Mouse (Mus musculus) hindbrain, embryonic 14.5 days (tissue): ENCODE data around the gene Tmem176b. TPM values are rescaled to one million over a fixed set of nuclear protein-coding genes. Genes with fewer than 3 reads are reported as not detected.
"Not testable (repeated sequence)": the region's sequence is repeated elsewhere in the genome, so short reads cannot be mapped to it uniquely, and the experiment has no call there.

ENCODE experiments used
- ATAC-seq: fragments of 200-750 bp; cut with Nextera tagmentation; 2 replicates; pipeline ENCODE4 v1.8.0; 2017; ENCODE audit warnings: moderate number of reproducible peaks, mild to moderate bottlenecking, moderate TSS enrichment, moderate library complexity; ENCODE audit not compliant: low FRiP score
- DNase-seq: peaks from one replicate; pipeline ENCODE4 v3.0.0-alpha.2; 2015; ENCODE audit warnings: low spot score
- H3K27ac ChIP-seq: fragments of 300-500 bp; sonication (generic); 2 replicates; pipeline ENCODE4 v1.5.1; 2014; ENCODE audit warnings: mild to moderate bottlenecking, moderate library complexity
- H3K27me3 ChIP-seq: fragments of 300-500 bp; sonication (generic); 2 replicates; pipeline ENCODE4 v1.6.1; 2014; ENCODE audit warnings: mild to moderate bottlenecking, low read length, mixed read lengths; ENCODE audit not compliant: control insufficient read depth, insufficient read depth
- H3K36me3 ChIP-seq: fragments of 300-500 bp; sonication (generic); replicated peaks from 2 replicates; pipeline ENCODE4 v1.6.1; 2014; ENCODE audit not compliant: control insufficient read depth, insufficient read depth
- H3K4me1 ChIP-seq: fragments of 300-500 bp; sonication (generic); replicated peaks from 2 replicates; pipeline ENCODE4 v1.6.1; 2014; ENCODE audit warnings: antibody characterized with exemption, low read length, mixed read lengths; ENCODE audit not compliant: control insufficient read depth, insufficient read depth
- H3K4me2 ChIP-seq: fragments of 300-500 bp; sonication (generic); replicated peaks from 2 replicates; pipeline ENCODE4 v1.6.1; 2014; ENCODE audit warnings: mild to moderate bottlenecking, moderate library complexity
- H3K4me3 ChIP-seq: fragments of 300-500 bp; sonication (generic); replicated peaks from 2 replicates; pipeline ENCODE4 v1.5.1; 2014; ENCODE audit warnings: mild to moderate bottlenecking, low read length
- H3K9ac ChIP-seq: fragments of 300-500 bp; sonication (generic); 2 replicates; pipeline ENCODE4 v1.6.1; 2014
- H3K9me3 ChIP-seq: fragments of 300-500 bp; sonication (generic); 2 replicates; pipeline ENCODE4 v1.6.1; 2016; ENCODE audit warnings: low read length; ENCODE audit not compliant: control insufficient read depth
- whole genome bisulfite sequencing: fragments of 180-500 bp; shearing (Covaris S2); extraction: QIAGEN DNeasy Blood & Tissue Kit; methylation state at CpG from one replicate; pipeline ENCODE4 v1.1.7; 2014; 5-methylcytosine and 5-hydroxymethylcytosine counted together
- polyA plus RNA-seq: library from polyadenylated mRNA; unstranded; fragments of >200 nt; fragmentation: Nextera tagmentation; extraction: Ambion mirVana; gene quantifications from 2 replicates; pipeline ENCODE4 v1.2.1, GENCODE M21; 2014

The Tmem176b gene
- polyA plus RNA-seq = 115 and 123 TPM in 2 replicates

DNA sequence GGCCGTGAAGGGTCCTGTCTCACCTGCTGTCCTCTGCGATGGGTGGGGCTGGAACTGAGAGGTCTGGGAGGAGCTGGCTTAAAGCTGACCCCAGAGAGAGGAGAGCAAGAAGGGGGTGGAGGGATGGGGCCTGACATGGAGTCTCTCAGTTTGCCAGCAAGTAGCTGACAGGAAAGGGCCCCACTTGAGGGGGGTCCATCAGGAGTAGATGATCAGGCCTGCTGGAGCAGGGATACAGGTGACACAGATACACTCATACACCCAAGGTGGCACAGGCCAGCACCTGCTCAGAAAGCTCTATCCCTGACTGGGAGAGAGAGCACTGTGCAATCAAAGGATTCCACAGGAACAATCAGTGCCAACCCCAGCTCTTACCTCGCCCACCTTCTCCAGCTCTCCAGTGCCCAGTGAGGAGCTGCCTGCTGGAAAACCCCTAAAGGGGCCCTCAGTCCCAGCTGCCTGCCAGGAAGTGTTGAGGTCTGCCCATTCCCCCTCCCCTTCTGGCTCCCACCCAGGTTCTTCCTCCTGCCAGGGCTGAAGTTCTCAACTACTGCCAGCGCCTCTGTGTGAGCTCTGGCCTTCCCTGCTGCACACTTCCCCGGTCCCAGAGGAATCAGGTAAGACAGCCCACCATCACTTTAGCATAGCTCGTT, at the start of gene Tmem176b:
Gene Tmem176b, minus strand, starts transcription at position 524 of the 653 bp plus-strand sequence.
- DNase-seq (peak; percentile 86), ATAC-seq (peak; percentile 92)
- peaks cover 3% of the 10 kb centered on the region; the same call in 1 of the 2 replicates for H3K36me3 ChIP-seq
- H3K4me2 ChIP-seq = peak within 1 kb of the TSS; percentile 52
- H3K4me3 ChIP-seq = peak within 1 kb of the TSS; percentile 30
- no peaks in the 10 kb centered on the region for H3K27me3 ChIP-seq
- H3K27ac ChIP-seq = peak within 1 kb of the TSS; percentile 77
- peak within 1 kb of the TSS; percentile 53 for H3K9ac ChIP-seq
- peaks cover 28% of the 10 kb centered on the region for H3K4me1 ChIP-seq
- 15% methylated on average over 6 of the region's 6 CpGs for WGBS
- no peaks in the 10 kb centered on the region for H3K9me3 ChIP-seq

- Histone ChIP-seq H3K4me2 (no peak overlapping the region), H3K36me3 (no peaks in the 10 kb centered on the region), H3K4me3 (no peak overlapping the region), H3K27me3 (no peaks in the 10 kb centered on the region), H3K4me1 (no peaks in the 10 kb centered on the region), H3K9me3 (no peaks in the 10 kb centered on the region), H3K9ac (no peak overlapping the region), H3K27ac (no peak overlapping the region)
- ATAC-seq (no peak), DNase-seq (no peak)
- WGBS = 41% methylated on average over 5 of the region's 5 CpGs
Measured at GRCm38 (mm10) chr6:48876510-48877135, 35.3 kb upstream of the Tmem176b start.

DNA sequence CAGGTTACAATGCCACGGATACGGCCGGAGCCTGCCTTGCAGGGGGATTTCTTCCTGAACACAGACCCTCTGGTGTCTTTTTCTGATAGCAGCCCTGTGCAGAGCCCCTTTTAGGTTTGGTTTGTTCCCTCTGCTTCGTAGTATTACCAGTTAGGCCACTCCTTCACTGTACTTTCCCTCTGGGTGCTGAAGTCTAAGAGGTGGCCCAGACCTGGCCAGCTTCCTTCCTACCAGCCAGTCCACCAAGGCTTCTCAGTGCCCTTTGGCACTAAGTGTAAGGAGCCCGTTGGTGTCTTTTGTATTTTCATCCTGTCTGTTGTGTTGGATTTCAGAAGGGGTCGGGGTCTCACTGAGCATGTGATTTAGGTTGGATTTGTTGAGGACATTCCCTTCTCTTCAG, 34.2 kb upstream of the Tmem176b start:
- DNase-seq (no peak), ATAC-seq (no peak)
- H3K4me1 ChIP-seq = no peaks in the 10 kb centered on the region
- H3K9me3 ChIP-seq = no peaks in the 10 kb centered on the region
- no peaks in the 10 kb centered on the region for H3K36me3 ChIP-seq
- H3K4me2 ChIP-seq = no peak overlapping the region
- no peaks in the 10 kb centered on the region for H3K27me3 ChIP-seq
- 81% methylated on average over 6 of the region's 6 CpGs for WGBS
- H3K27ac ChIP-seq = no peak overlapping the region
- no peak overlapping the region for H3K9ac ChIP-seq
- no peak overlapping the region for H3K4me3 ChIP-seq

- H3K36me3 ChIP-seq = no peaks in the 10 kb centered on the region
- ATAC-seq (no peak), DNase-seq (no peak)
- no peak overlapping the region for H3K4me3 ChIP-seq
- no peak overlapping the region for H3K4me2 ChIP-seq
- H3K9ac ChIP-seq = no peak overlapping the region
- WGBS = 86% methylated on average over 4 of the region's 4 CpGs
- no peak overlapping the region for H3K27ac ChIP-seq
- H3K9me3 ChIP-seq = no peaks in the 10 kb centered on the region
- H3K27me3 ChIP-seq = no peaks in the 10 kb centered on the region
- H3K4me1 ChIP-seq = no peaks in the 10 kb centered on the region
Measured at GRCm38 (mm10) chr6:48874576-48874975, 33.3 kb upstream of the Tmem176b start.

- DNase-seq = no peak
- no peak within 1 kb of the TSS for H3K27ac ChIP-seq
- no peak within 1 kb of the TSS for H3K9ac ChIP-seq
- H3K9me3 ChIP-seq = no peaks in the 10 kb centered on the region
- WGBS = 88% methylated on average over 5 of the region's 5 CpGs
- no peaks in the 10 kb centered on the region for H3K4me1 ChIP-seq
- H3K4me3 ChIP-seq = no peak within 1 kb of the TSS
- no peaks in the 10 kb centered on the region for H3K27me3 ChIP-seq
- no peaks in the 10 kb centered on the region for H3K36me3 ChIP-seq
- H3K4me2 ChIP-seq = no peak within 1 kb of the TSS
- no peak for ATAC-seq
Measured at GRCm38 (mm10) chr6:48872596-48872995, 31.3 kb upstream of the Tmem176b start, which contains the start of gene Aoc1. Gene Aoc1, plus strand, starts transcription at chr6:48872896.

- Histone ChIP-seq H3K4me2 (no peak overlapping the region), H3K27ac (no peak overlapping the region), H3K9me3 (no peaks in the 10 kb centered on the region), H3K4me1 (0 out of 2 replicates have a peak, but pooled peaks cover 5% of the 10 kb centered on the region), H3K36me3 (no peaks in the 10 kb centered on the region), H3K4me3 (no peak overlapping the region), H3K9ac (no peak overlapping the region), H3K27me3 (no peaks in the 10 kb centered on the region)
- WGBS = 87% methylated on average over 2 of the region's 2 CpGs
- ATAC-seq = no peak
- DNase-seq = no peak
Measured at GRCm38 (mm10) chr6:48869774-48870173, 28.5 kb upstream of the Tmem176b start.

DNA sequence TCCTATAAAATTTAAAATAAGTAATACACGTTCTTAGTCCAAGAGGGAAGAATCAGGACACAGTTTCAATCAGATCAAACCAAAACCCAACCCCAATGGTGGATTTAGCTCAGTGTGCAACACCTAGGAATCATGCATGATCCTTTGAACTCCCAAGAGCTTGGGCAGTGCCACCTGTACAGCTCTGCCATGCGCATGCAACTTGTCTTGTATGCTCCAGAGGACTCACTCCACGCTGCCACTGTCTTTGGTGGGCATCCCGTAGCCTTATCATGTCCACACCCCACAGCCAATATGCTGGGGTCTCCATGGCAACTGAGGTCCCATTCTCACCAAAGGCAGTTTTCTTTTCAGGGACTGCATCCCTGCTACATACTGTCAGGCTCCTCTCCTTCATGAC, 25.9 kb upstream of the Tmem176b start:
- 15% methylated on average over 4 of the region's 4 CpGs for WGBS
- Histone ChIP-seq H3K9ac (no peak overlapping the region), H3K4me3 (no peak overlapping the region), H3K27ac (no peak overlapping the region), H3K4me1 (0 out of 2 replicates have a peak, but pooled peaks cover 5% of the 10 kb centered on the region), H3K4me2 (no peak overlapping the region), H3K27me3 (0 out of 2 replicates have a peak, but pooled peaks cover 4% of the 10 kb centered on the region), H3K36me3 (no peaks in the 10 kb centered on the region), H3K9me3 (no peaks in the 10 kb centered on the region)
- no peak for DNase-seq
- ATAC-seq = no peak

DNA sequence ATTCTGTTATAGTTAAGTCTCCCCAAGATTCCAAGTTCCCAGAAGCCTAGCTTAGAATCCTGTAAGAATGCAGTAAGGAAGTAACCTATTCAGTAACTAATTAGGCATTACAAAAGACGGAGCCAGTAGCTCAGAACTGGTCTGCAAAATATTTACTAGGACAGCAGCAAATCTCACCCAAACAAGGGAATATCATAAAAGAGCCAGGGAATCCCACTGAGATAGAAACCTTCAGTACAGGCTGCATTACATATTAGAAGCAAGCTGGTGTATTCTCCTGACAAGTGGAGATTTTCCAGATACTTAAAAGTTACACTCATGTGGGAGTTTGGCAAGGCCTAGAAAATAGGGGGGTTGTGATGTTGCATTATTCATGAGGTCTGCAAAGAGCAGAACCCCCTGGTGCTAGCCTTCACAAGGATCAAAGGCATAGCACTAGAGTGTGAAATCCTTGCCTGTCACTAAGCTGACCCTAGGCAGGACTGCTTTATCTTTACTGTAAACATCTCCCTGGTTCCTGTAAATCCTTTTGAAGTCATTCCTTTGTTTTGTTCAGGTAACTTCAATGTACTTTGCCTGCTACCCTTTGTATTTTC, 25.2 kb upstream of the Tmem176b start:
- H3K27me3 ChIP-seq, H3K27ac ChIP-seq, H3K4me3 ChIP-seq, H3K4me1 ChIP-seq, H3K36me3 ChIP-seq, H3K9me3 ChIP-seq, ATAC-seq, H3K9ac ChIP-seq, DNase-seq, H3K4me2 ChIP-seq: not testable (repeated sequence)
- WGBS = 2% methylated on average over 1 of the region's 1 CpGs

- Histone ChIP-seq H3K27me3 (0 out of 2 replicates have a peak, but pooled peaks cover 4% of the 10 kb centered on the region), H3K27ac (no peak overlapping the region), H3K9me3 (no peaks in the 10 kb centered on the region), H3K9ac (no peak overlapping the region), H3K36me3 (no peaks in the 10 kb centered on the region), H3K4me1 (0 out of 2 replicates have a peak, but pooled peaks cover 5% of the 10 kb centered on the region), H3K4me3 (no peak overlapping the region), H3K4me2 (no peak overlapping the region)
- ATAC-seq = no peak
- 86% methylated on average over 1 of the region's 1 CpGs for WGBS
- no peak for DNase-seq
Measured at GRCm38 (mm10) chr6:48865152-48865745, 24.0 kb upstream of the Tmem176b start.
